Mouse (Mus musculus): ENCODE measurements at regions not wholly inside any gene's neighbourhood (a gene's known extent, or its start where the extent isn't known, plus 50 kb on each side); places are given as distances from the start of the nearest gene placed in this dataset.

DNA sequence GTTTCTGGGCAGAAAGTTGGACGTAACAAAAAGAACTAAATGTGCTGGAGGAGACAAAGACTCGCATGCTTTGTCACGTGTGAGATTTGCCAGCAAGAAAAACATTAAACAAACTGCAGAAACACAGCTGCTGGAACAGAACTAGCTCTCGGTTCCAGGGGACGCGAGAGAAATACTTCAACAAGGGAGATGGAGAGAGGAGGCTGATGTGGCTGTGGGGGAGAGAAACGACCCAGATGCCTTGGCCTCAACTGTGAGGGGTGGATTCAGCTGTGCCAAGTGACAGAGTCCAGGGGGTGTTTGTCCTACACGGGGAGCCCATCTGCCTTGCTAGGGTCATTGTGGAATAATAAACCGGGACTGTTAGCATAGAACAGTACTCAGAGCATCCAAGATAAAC lies 174.9 kb downstream of the Ktn1 start:
- 51% methylated on average over 9 of the region's 9 CpGs for WGBS
- Histone ChIP-seq H3K4me1 (ENCODE audit: control insufficient read depth, insufficient read depth, low read length) (peaks cover 3% of the 10 kb centered on the region), H3K4me3 (replicated peaks; ENCODE audit: extremely low read depth, low read depth, low read length) (no peak overlapping the region)
- TF ChIP-seq CTCF (IDR thresholded peaks at IDR 0.05; ENCODE audit: insufficient read depth, low read length) (no peak), POLR2A (IDR thresholded peaks at IDR 0.05; ENCODE audit: borderline replicate concordance, extremely low read depth, low read depth, low read length) (no peak)
- DNase-seq, result no peak

DNA sequence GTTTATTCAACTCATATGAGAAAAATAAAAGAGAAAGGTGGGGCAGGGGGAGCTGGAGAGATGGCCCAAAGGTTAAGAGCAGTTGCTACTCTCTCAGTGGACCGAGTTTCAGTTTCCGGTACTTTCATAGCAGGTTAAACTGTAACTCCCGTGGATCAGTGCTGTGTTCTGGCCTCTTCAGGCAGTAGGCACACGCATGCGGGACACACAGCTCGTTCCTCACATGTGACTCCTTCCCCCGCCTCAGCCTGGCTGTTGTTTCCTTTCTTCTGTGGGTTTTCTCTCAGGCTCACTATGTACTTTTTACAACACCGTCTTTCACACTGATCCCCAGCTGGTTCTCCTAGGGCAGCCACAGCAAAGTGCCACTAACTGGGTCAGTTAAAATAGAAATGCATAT lies 175.4 kb downstream of the Ktn1 start:
- 46% methylated on average over 8 of the region's 8 CpGs for WGBS
- TF ChIP-seq CTCF (IDR thresholded peaks at IDR 0.05; ENCODE audit: insufficient read depth, low read length) (no peak), POLR2A (IDR thresholded peaks at IDR 0.05; ENCODE audit: borderline replicate concordance, extremely low read depth, low read depth, low read length) (no peak)
- DNase-seq, result no peak
- H3K4me1 ChIP-seq (ENCODE audit: control insufficient read depth, insufficient read depth, low read length), result peaks cover 3% of the 10 kb centered on the region
- no peak overlapping the region for H3K4me3 ChIP-seq (replicated peaks; ENCODE audit: extremely low read depth, low read depth, low read length)

DNA sequence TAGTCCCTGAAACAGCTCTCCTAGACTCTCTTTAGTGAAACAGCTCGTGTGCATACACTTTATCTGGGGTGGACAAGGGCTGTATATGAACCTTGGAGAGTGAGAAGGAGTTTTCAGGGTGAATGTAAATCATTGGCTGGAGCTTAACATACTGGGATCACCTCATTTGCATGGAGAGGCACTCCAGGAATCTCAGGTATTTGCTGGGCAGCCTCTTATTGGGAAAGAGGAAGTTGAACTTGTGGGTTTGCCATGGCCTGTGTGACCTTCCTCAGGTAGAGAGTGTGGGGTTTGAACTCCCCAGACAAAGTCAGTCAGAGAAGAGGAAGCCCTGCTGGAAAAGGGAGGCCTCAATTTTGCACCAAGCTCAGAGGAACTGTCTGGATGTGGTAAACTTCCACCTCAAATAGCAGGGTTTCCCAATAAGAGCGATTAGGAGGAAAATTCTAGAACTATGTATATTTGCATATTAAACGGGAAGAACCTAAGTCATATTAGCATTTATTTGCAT lies 177.3 kb downstream of the Ktn1 start:
- WGBS, result 74% methylated on average over 3 of the region's 3 CpGs
- Histone ChIP-seq H3K4me3 (replicated peaks; ENCODE audit: extremely low read depth, low read depth, low read length) (no peak overlapping the region), H3K4me1 (ENCODE audit: control insufficient read depth, insufficient read depth, low read length) (peaks cover 3% of the 10 kb centered on the region)
- TF ChIP-seq POLR2A (IDR thresholded peaks at IDR 0.05; ENCODE audit: borderline replicate concordance, extremely low read depth, low read depth, low read length), result no peak
- TF ChIP-seq CTCF (IDR thresholded peaks at IDR 0.05; ENCODE audit: insufficient read depth, low read length), result no peak
- no peak for DNase-seq

DNA sequence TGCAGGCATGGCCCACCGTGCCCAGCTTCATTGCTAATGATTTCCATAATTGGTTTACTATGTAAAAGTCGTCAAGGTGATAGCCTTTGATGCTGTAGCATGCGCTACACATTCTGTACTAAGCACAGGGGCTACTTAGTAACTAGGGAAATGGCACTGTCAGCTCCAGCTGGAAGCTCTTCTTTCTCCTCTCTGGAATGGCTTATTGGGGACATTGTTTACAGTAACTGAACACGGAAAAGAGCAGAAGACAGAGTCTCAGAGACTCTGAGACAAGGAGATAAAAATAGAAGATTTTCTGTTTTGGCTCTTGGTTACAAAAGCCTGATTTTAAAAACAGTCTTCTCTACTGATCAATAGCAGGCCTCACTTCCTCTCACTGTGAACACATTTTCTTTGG lies 178.3 kb downstream of the Ktn1 start:
- DNase-seq, result no peak
- WGBS, result 61% methylated on average over 4 of the region's 4 CpGs

DNA sequence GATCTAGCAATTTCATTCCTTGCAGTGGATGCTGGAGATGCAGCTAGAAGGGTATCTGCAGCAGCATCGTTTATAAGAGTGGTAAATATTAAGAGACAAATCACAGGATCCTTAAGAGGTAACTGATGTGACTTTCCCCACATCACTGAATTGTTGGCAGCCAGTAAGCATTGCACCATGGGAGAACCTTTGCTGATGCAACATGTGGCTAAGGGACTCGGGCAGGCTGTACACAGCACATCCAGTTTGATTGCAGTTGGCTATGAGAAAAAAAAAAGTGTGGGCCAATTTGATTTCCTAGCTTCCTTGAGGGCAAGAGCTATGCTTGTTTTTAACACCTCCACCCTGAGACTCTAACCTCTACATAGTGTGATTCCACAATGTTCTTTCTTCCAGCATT lies 179.4 kb downstream of the Ktn1 start:
- no peak for TF ChIP-seq POLR2A (IDR thresholded peaks at IDR 0.05; ENCODE audit: borderline replicate concordance, extremely low read depth, low read depth, low read length)
- TF ChIP-seq CTCF (IDR thresholded peaks at IDR 0.05; ENCODE audit: insufficient read depth, low read length), result no peak
- DNase-seq, result no peak
- Histone ChIP-seq H3K4me1 (ENCODE audit: control insufficient read depth, insufficient read depth, low read length) (peaks cover 3% of the 10 kb centered on the region), H3K4me3 (replicated peaks; ENCODE audit: extremely low read depth, low read depth, low read length) (no peak overlapping the region)
- 61% methylated on average over 2 of the region's 2 CpGs for WGBS

More for the DNA sequence above, 178.3 kb downstream of the Ktn1 start:
- no peak for TF ChIP-seq CTCF (IDR thresholded peaks at IDR 0.05; ENCODE audit: insufficient read depth, low read length)
- TF ChIP-seq POLR2A (IDR thresholded peaks at IDR 0.05; ENCODE audit: borderline replicate concordance, extremely low read depth, low read depth, low read length), result no peak
- no peak overlapping the region for H3K4me3 ChIP-seq (replicated peaks; ENCODE audit: extremely low read depth, low read depth, low read length)
- H3K4me1 ChIP-seq (ENCODE audit: control insufficient read depth, insufficient read depth, low read length), result peaks cover 3% of the 10 kb centered on the region

DNA sequence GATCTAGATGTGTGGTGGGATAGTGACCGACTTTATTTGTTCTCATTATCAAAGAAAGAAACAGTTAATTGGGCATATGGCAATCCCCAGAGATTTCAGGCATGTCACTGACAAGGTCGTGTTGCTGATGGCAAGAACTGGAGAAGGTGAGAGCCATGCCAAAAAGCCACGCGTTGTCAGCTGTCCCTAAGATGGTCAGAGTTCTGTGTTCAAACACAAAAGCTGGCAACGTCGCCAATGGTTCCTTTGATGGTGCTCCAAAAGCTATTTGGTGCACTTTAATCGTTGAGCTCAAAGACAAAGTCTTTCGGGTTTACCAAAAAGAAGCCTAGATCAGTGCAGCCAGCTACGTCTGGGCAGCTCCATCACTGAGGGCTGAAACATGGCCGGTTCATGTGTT lies 185.4 kb downstream of the Ktn1 start:
- no peak for TF ChIP-seq POLR2A (IDR thresholded peaks at IDR 0.05; ENCODE audit: borderline replicate concordance, extremely low read depth, low read depth, low read length)
- no peak for TF ChIP-seq CTCF (IDR thresholded peaks at IDR 0.05; ENCODE audit: insufficient read depth, low read length)
- DNase-seq, result no peak
- WGBS, result 63% methylated on average over 10 of the region's 10 CpGs
- Histone ChIP-seq H3K4me3 (replicated peaks; ENCODE audit: extremely low read depth, low read depth, low read length) (no peak overlapping the region), H3K4me1 (ENCODE audit: control insufficient read depth, insufficient read depth, low read length) (no peaks in the 10 kb centered on the region)

DNA sequence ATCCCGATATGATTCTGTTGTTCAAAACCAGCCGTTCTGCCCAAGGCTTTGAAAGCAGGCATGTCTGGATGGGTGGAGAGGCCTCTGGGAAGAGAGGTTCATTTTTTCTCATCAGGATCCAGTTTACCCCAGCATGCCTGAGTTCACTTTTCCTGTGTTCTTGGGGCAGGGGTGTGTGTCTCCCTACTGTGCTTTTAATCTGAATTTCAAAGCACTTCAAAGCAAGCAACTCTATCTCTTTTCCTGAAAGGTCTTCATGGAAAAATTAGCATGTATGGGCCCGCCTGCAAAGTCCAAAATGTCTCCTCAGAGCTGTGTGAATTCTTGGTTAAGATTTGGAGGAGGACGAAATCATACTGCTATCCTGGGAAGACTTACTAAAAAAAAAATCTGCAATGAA lies 187.2 kb downstream of the Ktn1 start:
- no peak for DNase-seq
- WGBS, result 82% methylated on average over 4 of the region's 4 CpGs
- Histone ChIP-seq H3K4me1 (ENCODE audit: control insufficient read depth, insufficient read depth, low read length) (no peaks in the 10 kb centered on the region), H3K4me3 (replicated peaks; ENCODE audit: extremely low read depth, low read depth, low read length) (no peak overlapping the region)
- TF ChIP-seq CTCF (IDR thresholded peaks at IDR 0.05; ENCODE audit: insufficient read depth, low read length), result no peak
- TF ChIP-seq POLR2A (IDR thresholded peaks at IDR 0.05; ENCODE audit: borderline replicate concordance, extremely low read depth, low read depth, low read length), result no peak

DNA sequence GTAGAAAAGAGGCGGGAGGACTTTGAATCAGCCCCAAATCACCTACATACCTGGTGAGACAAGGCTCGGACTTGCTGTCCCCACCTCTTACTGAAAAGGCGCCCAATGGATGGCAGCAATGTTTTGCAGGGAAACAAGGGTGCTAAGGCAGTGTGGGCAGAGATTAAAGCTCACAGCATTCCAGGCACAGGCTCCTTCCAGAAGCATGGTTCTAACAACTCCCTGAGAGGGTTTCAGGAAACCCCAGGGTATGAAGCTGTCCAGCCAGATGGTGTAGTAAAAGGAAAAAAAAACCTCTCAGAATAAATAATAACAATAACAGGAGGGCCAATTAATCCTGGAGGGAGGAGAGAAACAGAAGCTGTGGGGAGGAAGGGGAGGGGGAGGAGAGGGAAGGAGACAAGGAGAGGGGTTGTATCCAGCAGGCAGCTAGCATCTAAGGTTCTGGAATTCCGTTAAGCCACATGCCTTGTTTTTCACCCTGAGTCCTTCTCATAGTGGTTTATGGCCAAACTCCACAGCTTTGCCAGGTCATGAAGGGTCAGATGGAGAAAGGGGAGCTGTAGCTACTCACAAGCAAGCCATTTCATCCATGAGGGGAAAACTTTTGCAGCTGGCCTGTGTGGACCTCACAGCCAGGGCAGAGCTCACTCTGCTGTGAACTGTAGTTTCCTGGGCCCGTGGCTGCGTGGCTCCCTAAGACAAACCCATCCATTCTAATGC lies 191.4 kb downstream of the Ktn1 start:
- TF ChIP-seq POLR2A (IDR thresholded peaks at IDR 0.05; ENCODE audit: borderline replicate concordance, extremely low read depth, low read depth, low read length), result no peak
- TF ChIP-seq CTCF (IDR thresholded peaks at IDR 0.05; ENCODE audit: insufficient read depth, low read length), result no peak
- 64% methylated on average over 6 of the region's 6 CpGs for WGBS
- Histone ChIP-seq H3K4me1 (ENCODE audit: control insufficient read depth, insufficient read depth, low read length) (no peaks in the 10 kb centered on the region), H3K4me3 (replicated peaks; ENCODE audit: extremely low read depth, low read depth, low read length) (no peak overlapping the region)
- no peak for DNase-seq

DNA sequence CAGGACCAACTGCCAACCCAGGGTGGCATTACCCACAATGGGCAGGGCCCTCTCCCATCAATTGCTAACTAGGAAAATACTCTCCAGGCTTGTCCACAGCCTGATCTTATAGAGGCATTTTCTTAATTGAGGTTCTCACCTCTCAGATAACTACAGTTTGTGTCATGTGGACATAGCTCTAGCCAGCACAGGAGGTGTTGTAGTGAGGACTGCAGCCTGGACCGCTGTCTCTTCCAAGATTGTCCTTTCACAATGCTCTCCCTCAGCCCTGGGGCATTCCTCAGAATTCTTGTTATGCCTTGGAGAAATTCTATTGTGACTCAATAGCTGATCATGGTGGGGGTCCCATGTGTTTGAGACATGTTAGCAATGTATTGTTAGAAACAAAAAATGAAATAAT lies 196.1 kb downstream of the Ktn1 start:
- TF ChIP-seq POLR2A (IDR thresholded peaks at IDR 0.05; ENCODE audit: borderline replicate concordance, extremely low read depth, low read depth, low read length) (no peak), CTCF (IDR thresholded peaks at IDR 0.05; ENCODE audit: insufficient read depth, low read length) (no peak)
- Histone ChIP-seq H3K4me3 (replicated peaks; ENCODE audit: extremely low read depth, low read depth, low read length) (no peak overlapping the region), H3K4me1 (ENCODE audit: control insufficient read depth, insufficient read depth, low read length) (no peaks in the 10 kb centered on the region)
- 82% methylated on average over 1 of the region's 1 CpGs for WGBS
- no peak for DNase-seq

DNA sequence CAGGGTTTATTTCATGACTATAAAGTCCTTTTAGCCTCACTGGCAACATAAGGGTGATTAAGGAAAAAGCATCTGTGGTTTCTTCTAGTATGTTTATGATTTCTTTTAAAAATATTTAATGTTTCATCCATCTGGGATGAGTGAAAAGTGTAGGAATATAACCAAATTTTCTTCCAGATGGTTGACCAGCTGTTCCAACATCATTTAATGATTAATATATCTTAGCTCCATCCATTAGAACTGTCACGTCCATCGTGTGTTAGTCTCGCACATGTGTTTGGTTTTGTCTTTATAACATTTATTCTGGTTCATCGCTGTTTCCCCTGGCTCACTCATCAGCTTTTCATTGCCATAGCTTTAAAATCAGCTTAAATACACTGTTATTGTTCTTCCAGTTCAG lies 200.6 kb downstream of the Ktn1 start:
- DNase-seq, result no peak
- 68% methylated on average over 4 of the region's 4 CpGs for WGBS
- H3K4me3 ChIP-seq (replicated peaks; ENCODE audit: extremely low read depth, low read depth, low read length), result no peak overlapping the region
- H3K4me1 ChIP-seq (ENCODE audit: control insufficient read depth, insufficient read depth, low read length), result no peaks in the 10 kb centered on the region
- TF ChIP-seq POLR2A (IDR thresholded peaks at IDR 0.05; ENCODE audit: borderline replicate concordance, extremely low read depth, low read depth, low read length) (no peak), CTCF (IDR thresholded peaks at IDR 0.05; ENCODE audit: insufficient read depth, low read length) (no peak)

Data from lung, adult 2 months (tissue).